Mouse (Mus musculus): ENCODE measurements around the gene Tle6.
A peak's percentile ranks its signal among the peaks of the same experiment; 100 is the strongest.

Tle6 gene

DNA sequence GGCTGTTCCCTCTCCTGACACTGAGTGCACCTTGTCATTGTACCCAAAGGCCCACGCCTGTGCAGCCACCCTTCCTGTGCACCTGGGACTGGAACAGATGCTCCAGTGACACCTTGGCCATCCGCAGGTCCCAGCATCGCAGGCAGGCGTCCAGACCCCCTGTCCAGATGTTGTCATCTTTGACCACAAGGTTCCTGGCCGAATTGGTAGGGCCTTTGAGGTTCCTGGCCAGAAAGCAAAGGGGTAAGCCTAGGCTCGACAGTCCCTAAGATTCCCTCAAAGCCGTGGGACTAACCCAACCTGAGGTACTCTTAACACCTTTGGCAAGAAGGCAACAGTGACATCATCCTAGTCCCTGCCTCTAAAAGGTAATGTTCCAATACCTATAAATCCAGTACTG lies 8.2 kb downstream of the Tle6 start:
- no peak for DNase-seq (ENCODE audit: low spot score in 2 of 2)

DNA sequence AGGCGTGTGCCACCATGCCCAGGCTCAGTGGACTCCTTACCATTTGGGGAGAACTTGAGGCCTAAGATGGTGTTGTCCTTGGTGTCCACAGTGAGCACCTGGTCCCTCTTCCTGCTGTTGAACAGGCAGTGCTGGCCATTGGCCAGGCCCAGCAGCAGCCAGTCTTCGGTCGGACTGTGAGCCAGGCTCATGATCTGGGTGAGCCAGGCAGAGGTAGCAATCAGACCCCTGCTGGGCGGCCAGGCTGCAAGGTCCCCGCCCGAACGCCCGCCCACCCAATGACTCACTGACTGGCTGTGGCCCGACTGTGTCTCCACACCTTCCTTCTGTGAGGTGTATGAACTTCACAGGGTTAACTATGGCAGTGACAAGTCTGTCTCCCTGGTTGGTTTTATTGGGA lies 9.0 kb downstream of the Tle6 start:
- no peak for DNase-seq (ENCODE audit: low spot score in 2 of 2)

DNA sequence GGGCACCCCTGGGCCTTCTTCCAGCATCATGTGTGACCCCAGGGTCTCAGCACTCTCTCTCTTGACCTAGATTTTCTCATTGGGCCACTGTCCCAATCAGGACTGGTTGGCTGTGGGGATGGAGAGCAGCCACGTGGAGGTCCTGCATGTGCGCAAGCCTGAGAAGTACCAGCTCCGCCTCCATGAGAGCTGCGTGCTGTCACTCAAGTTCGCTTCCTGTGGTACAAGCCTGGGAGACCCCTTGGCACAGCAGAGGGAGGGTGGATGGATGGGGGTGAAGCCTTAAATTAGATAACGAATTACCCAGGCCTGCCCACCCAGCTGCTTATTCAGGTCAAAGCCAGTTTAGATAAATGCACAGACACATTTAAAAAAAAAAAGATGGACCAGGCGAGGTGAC lies 12.1 kb downstream of the Tle6 start:
- DNase-seq (ENCODE audit: low spot score in 2 of 2): no peak

DNA sequence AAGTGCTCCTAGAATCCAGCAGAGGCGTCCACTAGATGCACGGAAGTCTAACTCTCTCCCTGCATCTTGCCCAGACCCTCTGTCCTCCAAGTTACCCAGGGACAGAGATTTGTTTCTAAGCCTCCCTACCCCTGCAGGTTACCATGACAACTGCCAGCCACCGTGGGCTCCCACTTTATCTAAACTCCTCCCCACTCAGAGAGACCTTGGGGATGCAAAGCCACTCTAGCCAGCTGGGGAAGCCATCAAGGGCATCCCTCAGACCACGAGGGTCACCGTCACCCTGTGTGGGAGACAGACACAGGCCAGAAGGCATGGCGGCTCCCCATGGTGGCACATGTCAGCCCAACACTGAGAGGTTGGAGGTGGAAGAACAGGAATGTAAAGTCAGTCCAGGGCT lies 17.5 kb downstream of the Tle6 start:
- no peak for DNase-seq (ENCODE audit: low spot score in 2 of 2)

DNA sequence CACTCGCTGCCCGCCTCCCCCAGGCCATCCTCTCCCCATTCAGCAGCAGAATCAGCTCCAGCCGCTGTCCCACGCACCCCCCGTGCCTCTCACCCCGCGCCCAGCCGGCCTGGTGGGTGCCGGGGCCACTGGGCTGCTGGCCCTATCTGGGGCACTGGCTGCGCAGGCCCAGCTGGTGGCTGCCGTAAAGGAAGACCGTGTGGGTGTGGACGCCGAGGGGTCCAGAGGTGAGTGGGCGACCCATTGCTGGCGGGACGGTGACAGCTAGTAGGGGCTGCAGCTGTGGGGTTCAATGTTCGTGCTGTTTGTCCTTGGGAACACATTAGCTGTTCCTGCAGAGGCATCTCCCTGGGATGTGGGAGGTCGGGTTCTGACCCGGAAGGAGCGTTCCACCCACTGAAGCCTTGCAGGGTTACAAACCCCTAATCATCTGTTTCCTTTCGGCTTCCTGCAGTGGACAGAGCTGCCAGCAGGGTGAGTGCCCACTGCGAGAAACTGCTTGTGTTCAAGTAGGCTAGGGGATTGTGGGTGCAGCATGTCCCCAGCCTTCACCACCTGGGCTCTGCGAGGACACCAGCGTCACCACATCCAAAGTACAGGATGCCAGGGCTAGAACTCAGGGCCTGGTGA lies 20.3 kb downstream of the Tle6 start:
- no peak for DNase-seq (ENCODE audit: low spot score in 2 of 2)

DNA sequence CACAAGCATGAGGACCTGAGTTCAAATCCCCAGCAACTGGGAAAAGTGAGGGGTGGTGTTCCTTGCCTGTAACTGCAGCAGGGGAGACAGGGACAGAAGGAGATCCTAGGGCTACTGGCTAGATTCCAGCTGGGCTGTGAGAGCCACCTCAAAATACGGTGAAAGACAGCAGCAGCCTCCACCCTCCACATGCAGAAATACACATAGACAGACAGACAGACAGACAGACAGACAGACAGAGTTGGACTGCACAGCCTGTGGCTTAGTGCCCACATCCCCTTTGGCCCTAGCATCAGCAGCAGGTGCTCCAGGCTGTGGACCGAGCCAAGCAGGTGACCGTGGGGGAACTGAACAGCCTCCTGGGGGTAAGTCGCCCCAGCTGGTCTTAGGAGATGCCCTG lies 20.9 kb downstream of the Tle6 start:
- no peak for DNase-seq (ENCODE audit: low spot score in 2 of 2)

DNA sequence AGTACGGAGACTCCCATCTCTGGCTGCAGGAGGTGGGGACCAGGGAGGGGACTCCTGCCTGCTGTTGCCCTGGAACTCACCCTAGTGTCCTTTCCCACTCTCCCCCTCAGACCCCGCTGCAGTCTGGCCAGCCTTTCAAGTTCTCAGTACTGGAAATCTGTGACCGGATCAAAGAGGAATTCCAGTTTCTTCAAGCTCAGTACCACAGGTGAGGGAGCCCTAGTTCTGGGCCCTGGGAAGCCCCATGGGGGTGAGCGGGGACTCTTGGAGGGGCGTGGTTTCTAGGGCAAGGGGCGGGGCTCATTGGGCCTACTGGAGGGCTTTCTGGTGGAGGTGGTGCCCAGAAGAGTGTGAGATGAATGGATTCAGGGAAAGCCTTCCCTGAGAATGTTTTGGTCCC lies 25.2 kb downstream of the Tle6 start:
- no peak for DNase-seq (ENCODE audit: low spot score in 2 of 2)

DNA sequence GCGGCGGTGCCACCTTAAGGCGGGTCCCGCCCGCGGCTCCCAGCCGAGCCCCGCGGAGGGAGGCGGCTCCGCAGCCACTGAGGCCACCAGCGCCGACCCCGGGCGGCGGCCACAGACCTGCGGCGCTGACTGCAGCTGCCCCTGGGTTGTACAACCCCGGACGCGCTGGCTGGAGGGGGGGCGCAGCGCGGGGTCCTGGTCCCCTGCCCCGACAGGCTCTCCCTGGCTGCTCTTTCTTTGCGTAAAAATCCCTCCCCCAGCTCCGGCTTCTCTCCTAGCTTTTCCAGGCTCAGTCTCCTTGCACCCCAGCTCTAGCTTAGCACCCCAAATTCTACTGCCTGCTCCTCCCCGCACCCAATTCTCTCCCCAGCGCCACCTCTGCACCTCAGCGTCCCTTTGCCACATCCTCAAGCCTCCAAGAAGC lies 25.7 kb downstream of the Tle6 start:
- no peak for DNase-seq (ENCODE audit: low spot score in 2 of 2)

DNA sequence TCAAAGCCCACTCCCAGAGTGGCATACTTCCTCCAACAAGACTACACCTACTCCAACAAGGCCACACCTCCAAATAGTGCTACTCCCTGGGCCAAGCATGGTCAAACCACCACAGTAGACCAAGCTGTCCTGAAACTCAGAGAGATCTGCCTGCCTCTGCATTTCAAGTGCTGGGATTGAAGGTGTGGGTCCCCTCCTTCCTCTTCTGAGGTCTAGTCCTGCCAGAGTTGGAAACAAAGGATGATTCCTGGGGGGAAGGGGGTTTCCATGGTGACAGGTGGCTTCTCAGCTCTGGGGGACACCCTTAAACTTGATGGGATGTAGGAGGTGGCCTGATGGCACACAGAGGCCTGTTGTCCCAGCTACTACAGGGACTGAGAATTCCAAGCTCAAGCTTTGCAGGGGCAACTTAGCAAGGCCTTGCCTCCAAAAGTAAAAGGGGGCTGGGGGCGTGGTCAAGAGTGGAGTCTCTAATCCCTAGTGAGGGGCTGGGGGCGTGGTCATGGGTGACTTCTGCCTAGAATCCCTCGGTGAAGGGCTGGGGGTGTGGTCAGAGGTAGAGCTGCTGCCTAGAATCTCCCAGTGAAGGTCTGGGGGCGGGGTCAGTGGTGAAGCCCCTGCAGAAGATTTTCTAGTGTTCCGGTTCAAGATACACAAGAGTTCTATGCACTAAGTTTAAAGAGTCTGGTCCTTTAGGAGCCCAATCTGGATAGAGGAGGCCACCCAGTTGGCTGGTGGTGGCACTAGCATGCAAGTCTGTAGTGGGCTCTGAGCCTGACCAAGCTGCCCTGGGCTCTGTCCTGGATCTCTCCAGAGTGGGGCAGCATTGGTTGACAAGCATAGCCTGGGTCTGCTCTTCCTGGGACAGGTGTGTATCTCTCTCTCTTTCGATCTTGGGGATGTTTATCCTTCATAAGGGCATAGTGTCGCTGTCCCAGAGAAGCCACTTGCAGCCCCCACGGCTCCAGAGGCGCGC lies 26.5 kb downstream of the Tle6 start, which contains the start of gene Tle2:
Gene Tle2 (plus strand): TSS at position 481 of the 976 bp plus-strand sequence.
- DNase-seq (ENCODE audit: low spot score in 2 of 2): no peak

DNA sequence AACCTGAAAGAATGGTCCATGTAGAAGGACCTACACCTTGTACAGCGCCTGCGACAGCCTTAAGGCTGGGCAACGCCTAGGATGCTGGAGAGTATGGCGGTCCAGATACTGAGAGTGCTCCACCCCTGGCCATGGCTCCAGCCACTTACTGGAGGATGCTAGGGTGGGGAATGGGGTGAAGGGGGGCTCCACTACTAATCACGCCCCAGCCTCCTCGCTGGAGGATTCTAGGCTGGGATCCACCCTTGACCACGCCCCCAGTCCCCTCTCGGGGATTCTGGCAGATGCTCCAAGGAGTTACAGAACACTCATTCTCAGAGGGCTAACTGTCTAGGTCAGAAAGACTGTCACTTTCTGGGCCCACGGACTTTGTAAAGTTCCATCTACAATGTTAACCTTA lies 27.9 kb downstream of the Tle6 start:
- no peak for DNase-seq (ENCODE audit: low spot score in 2 of 2)

DNA sequence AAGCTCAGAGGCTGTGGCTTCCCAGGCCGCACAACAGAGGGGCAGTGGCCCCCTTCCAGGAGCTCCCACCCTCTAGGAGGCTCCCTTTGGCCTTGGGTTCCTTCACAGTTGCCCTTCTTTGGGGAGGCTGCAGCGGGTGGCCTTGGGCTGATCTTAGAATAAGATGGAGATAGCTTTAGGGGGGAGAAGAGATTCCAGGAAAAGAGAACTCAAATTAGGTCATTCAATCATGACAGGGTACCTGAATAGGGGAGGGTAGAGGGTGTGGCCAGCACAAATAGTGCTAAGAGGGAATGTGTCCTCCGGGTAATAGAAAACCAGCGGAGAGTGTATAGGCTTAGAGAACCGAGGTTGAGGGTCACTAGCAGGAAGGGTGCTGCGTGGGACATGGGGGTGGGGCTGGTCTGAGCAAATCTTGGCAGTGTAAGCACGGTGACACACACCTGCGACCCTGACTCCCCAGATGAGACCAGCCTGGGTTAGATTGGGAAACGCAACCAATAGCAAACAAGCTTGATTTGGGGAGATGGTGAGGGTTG lies 28.7 kb downstream of the Tle6 start:
- DNase-seq (ENCODE audit: low spot score in 2 of 2): no peak

DNA sequence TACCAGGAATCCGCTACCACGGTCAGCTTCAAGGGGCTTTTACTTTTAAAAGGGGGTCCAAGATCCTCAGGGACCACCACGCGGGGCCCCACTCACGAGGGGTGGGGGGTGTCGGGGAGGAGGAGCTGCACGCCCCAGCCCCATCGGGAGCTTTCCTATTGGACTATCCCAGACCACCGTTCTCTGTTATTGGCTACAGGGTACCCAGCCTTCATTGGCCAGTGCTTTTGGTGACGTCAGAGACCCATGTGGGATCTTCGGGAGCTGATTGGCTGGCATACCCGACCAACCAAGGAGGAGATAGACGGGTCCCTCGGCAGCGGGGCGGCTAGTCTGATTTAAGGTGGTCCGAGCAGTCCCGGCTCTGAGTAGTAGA lies 29.4 kb downstream of the Tle6 start:
- peak; percentile 99 for DNase-seq (ENCODE audit: low spot score in 2 of 2)

DNA sequence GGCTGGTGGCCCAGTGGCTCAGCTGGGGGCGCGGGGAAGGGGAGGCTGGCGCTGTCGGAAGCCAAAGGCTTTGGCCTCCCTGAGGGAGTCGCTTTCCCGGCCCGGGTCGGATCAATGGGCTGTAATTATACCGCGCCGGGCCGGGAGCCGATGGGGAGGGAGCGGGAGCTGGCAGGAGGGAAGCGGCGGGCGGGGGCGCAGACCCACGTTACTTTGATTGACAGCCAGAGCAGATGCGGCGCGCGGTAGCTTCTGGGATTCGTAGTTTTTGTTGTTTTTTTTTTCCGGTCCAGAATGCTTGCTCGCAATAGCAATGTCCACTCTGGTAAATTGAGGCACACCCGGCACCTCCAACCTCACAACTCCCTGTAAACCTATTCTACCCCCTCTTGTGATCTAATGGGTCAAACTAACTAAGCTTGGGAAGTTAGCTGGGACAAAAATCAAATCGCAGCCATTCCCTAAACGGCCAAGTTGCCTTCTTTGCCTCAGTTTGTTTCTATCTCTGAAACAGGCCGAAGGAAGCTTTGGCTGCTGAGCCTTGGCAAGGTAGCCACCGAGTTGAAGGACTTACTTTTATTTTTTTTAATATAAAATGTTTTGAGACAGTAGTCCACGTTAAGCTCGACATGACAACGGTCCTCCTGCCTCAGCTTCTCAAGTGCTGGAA lies 29.9 kb downstream of the Tle6 start:
- DNase-seq (ENCODE audit: low spot score in 2 of 2): peak; percentile 93

DNA sequence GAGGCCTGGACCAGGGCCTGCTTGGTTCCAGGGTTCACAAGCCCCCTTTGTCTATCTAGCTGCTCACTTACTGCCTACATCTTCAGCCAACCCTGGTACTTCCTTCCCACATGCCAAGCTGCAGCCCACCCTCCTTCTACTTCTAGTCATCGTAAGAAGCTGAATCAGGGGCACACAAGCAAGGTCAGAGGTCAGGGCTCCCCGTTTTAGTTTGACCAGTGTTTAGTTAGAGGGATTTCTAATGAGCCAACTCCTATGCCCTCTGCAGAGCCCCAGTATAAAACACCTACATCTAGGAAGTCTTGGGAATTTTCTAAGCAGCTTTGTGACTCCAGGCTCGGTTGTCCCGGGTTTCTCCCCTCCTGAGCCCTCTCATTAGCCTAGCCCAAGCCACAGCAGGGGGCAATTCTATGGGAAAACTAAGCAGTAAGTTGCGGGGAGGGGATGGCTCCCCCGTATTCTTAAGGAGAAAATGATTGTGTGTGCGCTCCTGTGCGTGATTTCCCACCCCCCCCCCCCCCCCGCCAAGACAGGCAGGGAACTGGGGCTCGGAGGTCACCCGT lies 30.6 kb downstream of the Tle6 start:
- no peak for DNase-seq (ENCODE audit: low spot score in 2 of 2)

DNA sequence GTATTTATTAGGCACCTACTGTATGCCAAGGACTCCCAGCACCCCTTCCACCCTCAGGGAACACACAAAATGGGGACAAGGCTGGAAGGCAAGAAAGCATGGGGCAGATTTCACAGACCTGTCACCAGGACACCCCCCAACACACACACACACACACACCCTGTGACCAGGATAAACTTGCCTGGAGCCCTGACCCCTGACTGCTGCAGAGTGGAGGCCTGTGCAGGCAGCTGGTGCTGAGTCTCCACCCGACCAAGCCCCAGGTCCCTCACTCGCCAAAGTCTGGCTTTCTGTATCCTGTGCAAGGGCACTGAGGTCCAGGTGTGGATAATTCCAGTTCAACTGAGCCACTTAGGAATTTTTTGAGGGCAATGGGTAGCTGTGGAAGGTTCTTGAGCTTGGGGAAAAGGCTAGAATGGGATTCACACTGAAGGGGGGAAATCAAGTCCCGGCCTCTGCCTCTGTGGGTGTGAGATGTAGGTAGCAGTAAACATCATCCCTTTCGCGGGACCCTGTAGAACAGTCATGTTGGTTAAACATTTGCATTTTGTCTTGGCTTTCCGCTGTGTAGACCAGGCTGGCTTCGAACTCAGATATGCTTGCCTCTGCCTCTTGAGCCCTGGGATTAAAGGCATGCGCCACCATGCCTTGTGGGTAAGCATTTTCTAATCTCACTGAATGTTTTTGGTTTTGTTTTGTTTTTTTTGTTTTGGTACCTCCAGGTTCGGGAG lies 31.2 kb downstream of the Tle6 start:
- no peak for DNase-seq (ENCODE audit: low spot score in 2 of 2)

DNA sequence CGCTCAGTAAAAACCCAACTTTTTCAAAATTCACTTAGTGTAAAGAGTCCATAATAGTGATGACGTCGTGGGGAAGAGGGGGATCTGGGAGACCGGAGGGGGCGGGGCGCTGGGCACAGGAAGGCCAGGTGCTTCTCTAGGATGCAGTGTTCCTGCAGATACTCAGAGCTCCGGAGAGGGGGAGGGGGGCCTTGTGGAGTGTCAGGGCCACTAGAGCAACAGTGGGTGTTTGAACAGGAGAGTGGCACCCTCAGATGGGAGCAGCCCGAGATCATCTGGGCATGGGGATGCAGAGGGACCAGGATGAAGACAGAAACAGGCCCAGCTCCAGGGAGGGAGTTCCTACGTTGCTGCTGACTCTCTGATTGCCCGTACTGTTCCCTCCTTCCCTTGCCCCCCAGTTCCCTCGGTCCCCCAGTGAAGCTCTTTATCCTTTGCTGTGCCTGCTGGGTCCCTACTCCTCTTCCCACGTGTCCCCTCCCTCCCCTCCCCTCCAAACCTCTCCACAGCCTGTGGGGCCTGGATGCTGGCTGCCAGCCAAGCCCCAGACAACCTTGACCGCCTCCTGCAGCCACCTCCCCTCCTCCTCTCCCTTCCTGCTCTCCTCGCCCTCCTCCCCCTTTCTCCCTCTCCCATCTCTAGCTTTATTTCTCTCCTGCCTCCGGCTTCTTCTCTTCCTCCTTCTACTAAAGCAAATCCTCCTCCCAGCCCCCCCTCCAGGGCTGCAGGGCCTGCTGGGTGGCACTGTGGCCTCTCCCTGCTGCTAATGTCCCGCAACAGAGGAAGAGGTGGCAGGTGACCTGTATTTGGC lies 32.3 kb downstream of the Tle6 start:
- no peak for DNase-seq (ENCODE audit: low spot score in 2 of 2)

DNA sequence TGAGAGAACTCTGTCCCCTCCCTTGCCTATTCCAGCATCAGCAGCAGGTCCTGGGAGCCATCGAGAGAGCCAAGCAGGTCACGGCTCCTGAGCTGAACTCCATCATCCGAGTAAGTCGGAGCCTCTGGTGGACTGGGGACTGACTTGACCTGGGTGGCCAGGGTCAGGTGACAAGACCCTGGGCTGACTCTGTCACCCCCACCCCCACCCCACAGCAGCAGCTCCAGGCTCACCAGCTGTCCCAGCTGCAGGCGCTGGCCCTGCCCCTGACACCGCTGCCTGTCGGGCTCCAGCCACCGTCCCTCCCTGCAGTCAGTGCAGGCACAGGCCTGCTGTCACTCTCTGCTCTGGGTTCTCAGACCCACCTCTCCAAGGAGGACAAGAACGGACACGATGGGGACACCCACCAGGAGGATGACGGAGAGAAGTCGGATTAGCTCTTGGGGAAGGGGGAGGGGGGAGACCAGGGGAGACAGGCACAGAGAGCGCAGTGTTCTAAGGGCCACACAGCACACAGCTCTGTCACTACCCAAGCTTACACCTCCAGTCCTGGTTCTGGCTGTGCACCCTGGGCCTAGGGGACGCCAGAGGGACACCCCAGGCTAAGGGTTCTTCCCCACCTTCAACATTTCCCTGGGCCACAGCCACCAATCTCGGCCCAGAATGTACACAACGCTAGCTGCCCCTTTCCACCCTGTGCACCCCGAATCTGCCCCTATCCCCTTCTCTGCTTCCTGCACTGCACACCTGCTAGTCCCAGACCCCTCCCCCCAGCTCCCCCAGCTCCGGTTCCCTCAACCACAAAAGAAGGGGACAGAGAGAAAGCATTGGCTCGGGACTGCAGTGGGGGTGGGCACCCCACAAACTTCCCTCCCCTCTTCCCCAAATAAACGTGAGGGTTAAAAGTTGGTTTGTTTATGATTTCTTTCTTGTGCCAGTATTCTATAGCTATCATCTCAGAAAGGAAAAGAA lies 35.3 kb downstream of the Tle6 start:
- no peak for DNase-seq (ENCODE audit: low spot score in 2 of 2)

DNA sequence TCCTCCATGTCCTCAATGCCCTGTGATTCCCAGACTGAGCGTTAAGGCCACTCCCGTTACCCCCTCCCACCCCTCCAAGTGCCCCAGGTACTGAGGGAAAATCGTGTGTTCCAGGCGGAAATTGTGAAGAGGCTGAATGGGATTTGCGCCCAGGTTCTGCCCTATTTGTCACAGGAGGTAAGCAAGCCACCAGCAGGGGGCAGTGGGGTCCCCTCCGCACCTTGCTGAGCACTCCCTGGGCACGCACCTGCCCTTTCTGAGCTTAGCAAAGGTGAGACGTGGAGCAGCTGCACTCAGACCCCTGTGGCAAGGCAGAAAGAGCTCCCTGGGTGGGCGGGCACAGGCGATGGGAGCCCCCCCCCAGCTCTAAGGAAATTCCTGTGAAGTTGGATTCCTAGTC lies 36.1 kb downstream of the Tle6 start:
- DNase-seq (ENCODE audit: low spot score in 2 of 2): no peak

DNA sequence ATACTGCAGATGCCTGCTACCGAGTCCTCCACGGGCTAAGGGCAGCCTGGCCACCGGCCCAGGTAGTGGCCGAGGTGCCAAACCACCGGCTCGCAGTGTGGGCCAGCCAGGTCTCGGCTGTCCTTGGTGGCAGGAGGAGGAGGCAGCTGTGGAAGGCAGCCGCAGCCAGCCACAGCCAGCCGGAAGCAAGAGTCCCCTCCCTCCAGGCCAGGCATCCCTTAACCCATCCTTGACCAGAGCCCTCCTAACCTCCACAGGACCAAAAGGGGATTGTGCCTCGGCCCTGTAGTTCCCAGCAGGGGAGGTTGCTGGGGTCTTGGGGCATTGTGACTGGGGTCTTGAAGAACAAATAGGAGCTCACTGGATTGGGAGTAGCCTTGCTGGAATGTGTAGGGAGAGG lies 36.7 kb downstream of the Tle6 start:
- DNase-seq (ENCODE audit: low spot score in 2 of 2): no peak

Measured in right cerebral cortex, postnatal 36 days (tissue).